Mouse (Mus musculus): Measurements from ENCODE around the gene Cisd3. TPM values are rescaled to one million over a fixed set of nuclear protein-coding genes. Genes with fewer than 3 reads are reported as not detected.
A peak's percentile ranks its signal among the peaks of the same experiment; 100 is the strongest.

Gene Cisd3
- polyA plus RNA-seq, 1 experiment from 2014 or later = 11.6 TPM

DNA sequence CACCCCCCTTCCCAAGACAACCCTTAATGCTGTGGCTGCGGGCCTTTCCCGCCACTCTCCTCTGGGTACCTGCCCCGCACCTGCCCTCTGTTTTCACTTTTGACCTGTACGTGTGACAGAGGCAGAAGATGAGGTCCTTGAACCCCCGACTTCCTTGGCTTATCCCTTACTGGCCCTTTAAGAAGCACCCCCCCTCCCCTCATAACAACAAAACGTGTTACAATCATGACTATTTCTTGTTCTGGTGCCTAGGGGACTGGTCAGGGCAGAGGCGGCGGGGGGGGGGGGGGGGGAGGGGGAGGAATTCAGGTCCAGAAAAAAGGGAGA lies 21.3 kb upstream of the Cisd3 start:
- no peak for ATAC-seq (ENCODE audit: insufficient number of reproducible peaks, insufficient read depth, low FRiP score, low TSS enrichment)
- H3K27ac ChIP-seq = peak overlapping the region; percentile 92
- peaks cover 46% of the 10 kb centered on the region for H3K4me1 ChIP-seq

DNA sequence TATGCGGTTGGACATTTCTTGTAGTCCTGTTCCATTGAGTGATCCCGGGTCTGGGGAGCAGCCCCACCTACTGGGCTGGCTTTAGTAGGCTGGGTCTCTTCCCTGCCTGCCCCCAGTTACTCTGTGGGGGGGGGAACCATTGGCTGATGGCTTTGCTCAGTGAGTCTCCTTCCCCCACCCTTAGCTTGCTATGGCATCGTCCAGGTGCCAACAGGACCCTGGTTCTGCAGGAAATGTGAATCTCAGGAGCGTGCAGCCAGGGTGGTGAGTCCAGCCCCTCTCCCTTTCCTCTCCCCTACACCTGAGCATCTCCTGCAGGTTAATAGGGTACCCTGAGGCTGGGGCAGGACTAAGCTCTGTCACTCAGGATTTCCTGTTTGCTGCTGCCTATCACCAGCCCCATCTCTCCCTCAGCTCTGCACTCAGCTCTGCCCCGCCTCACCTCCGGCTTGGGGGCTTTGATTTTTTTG lies 20.8 kb upstream of the Cisd3 start:
- ATAC-seq (ENCODE audit: insufficient number of reproducible peaks, insufficient read depth, low FRiP score, low TSS enrichment) = no peak
- no peaks in the 10 kb centered on the region for H3K9me3 ChIP-seq
- H3K4me1 ChIP-seq = peaks cover 46% of the 10 kb centered on the region
- H3K27me3 ChIP-seq = peaks cover 7% of the 10 kb centered on the region
- peak overlapping the region; percentile 92; the same call in 1 of the 2 replicates for H3K27ac ChIP-seq
- WGBS = 29% methylated on average over 6 of the region's 6 CpGs
- peak overlapping the region; percentile 94 for H3K4me3 ChIP-seq
- peak overlapping the region; percentile 65 for H3K4me2 ChIP-seq (replicated peaks)
- H3K9ac ChIP-seq = peak overlapping the region; percentile 91; the same call in 1 of the 2 replicates
- peaks cover 42% of the 10 kb centered on the region for H3K36me3 ChIP-seq

More for the DNA sequence above, 21.3 kb upstream of the Cisd3 start:
- peaks cover 7% of the 10 kb centered on the region for H3K27me3 ChIP-seq
- peak overlapping the region; percentile 65 for H3K4me2 ChIP-seq (replicated peaks)
- peak overlapping the region; percentile 91 for H3K9ac ChIP-seq
- H3K4me3 ChIP-seq = peak overlapping the region; percentile 94
- H3K36me3 ChIP-seq = peaks cover 37% of the 10 kb centered on the region
- 1% methylated on average over 6 of the region's 8 CpGs for WGBS
- no peaks in the 10 kb centered on the region for H3K9me3 ChIP-seq

- H3K4me3 ChIP-seq = peak overlapping the region; percentile 94; the same call in 1 of the 2 replicates
- H3K27ac ChIP-seq = no peak overlapping the region
- H3K36me3 ChIP-seq = peaks cover 48% of the 10 kb centered on the region
- H3K4me1 ChIP-seq = peaks cover 51% of the 10 kb centered on the region
- peaks cover 7% of the 10 kb centered on the region for H3K27me3 ChIP-seq
- 91% methylated on average over 13 of the region's 13 CpGs for WGBS
- no peak for ATAC-seq (ENCODE audit: insufficient number of reproducible peaks, insufficient read depth, low FRiP score, low TSS enrichment)
- no peaks in the 10 kb centered on the region for H3K9me3 ChIP-seq
- H3K4me2 ChIP-seq (replicated peaks) = peak overlapping the region; percentile 65; the same call in 1 of the 2 replicates
- no peak overlapping the region for H3K9ac ChIP-seq
Observed at GRCm38 (mm10) chr11:97665431-97665830, 20.2 kb upstream of the Cisd3 start.

GRCm38 (mm10) chr11:97666221-97666620 lies 19.4 kb upstream of the Cisd3 start:
- Histone ChIP-seq H3K36me3 (peaks cover 56% of the 10 kb centered on the region), H3K9ac (no peak overlapping the region), H3K4me3 (no peak overlapping the region), H3K4me1 (peaks cover 50% of the 10 kb centered on the region), H3K4me2 (replicated peaks) (no peak overlapping the region), H3K27ac (no peak overlapping the region), H3K27me3 (peaks cover 7% of the 10 kb centered on the region), H3K9me3 (no peaks in the 10 kb centered on the region)
- no peak for ATAC-seq (ENCODE audit: insufficient number of reproducible peaks, insufficient read depth, low FRiP score, low TSS enrichment)
- WGBS = 92% methylated on average over 7 of the region's 7 CpGs

DNA sequence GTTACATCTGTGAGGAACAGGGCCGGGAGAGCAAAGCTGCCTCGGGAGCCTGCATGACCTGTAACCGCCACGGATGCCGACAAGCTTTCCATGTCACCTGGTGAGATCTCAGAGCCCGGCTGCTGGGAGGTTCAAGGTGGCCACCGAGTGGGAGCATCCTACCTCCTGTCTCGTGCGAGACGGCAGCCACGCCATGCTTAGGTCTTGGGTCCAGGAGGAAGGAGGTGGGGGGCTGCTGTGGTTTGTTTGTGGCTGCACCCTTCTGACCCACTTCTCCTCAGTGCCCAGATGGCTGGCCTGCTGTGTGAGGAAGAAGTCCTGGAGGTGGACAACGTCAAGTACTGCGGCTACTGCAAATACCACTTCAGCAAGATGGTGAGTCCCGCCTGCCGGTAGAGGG lies 18.8 kb upstream of the Cisd3 start:
- H3K27ac ChIP-seq = no peak overlapping the region
- no peak for ATAC-seq (ENCODE audit: insufficient number of reproducible peaks, insufficient read depth, low FRiP score, low TSS enrichment)
- no peak overlapping the region for H3K9ac ChIP-seq
- H3K36me3 ChIP-seq = peaks cover 62% of the 10 kb centered on the region
- no peaks in the 10 kb centered on the region for H3K9me3 ChIP-seq
- WGBS = 86% methylated on average over 15 of the region's 15 CpGs
- H3K27me3 ChIP-seq = peaks cover 3% of the 10 kb centered on the region
- no peak overlapping the region for H3K4me2 ChIP-seq (replicated peaks)
- peaks cover 46% of the 10 kb centered on the region for H3K4me1 ChIP-seq
- H3K4me3 ChIP-seq = no peak overlapping the region

DNA sequence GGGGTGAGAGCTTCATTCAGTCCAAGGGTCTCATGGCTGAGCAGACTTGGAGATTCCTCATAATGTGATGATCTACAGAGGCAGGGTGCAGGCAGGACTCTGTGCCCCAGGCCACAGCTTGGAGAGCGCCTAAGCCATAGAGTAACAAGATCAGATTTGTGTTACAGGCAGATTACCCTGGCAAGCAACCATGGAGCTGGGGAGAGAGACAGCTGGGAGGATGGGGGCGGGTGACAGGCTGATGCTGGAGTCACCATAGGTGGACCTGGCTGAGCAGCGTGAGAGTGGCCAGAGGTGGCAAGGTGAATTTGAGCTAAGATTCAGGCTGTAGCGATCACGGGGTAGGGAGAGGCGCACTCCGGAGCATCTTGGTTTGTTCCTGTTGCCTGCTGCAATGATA lies 17.5 kb upstream of the Cisd3 start:
- 86% methylated on average over 7 of the region's 7 CpGs for WGBS
- ATAC-seq (ENCODE audit: insufficient number of reproducible peaks, insufficient read depth, low FRiP score, low TSS enrichment) = no peak

DNA sequence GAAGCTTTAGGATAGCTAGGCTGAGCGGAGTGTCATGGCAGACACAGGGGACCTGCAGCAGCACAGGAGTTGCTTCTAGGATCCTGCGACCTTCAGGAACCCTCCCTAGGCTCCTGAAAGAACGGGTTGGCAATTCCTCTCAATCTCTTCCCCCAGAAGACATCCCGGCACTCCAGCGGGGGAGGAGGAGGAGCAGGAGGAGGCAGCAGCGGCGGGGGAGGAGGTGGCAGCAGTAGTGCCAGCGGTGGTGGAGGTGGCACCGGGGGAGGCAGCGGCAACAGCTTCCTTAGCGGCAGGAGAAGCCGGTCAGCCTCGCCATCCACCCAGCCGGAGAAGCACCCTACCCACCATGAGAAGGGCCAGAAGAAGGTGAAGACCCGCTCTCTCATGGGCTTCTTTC lies 16.4 kb upstream of the Cisd3 start:
- Histone ChIP-seq H3K4me3 (no peak overlapping the region), H3K4me2 (replicated peaks) (no peak overlapping the region), H3K9ac (peak overlapping the region; percentile 17; the same call in 1 of the 2 replicates), H3K27me3 (no peaks in the 10 kb centered on the region), H3K36me3 (peaks cover 86% of the 10 kb centered on the region), H3K27ac (no peak overlapping the region), H3K9me3 (no peaks in the 10 kb centered on the region), H3K4me1 (peaks cover 39% of the 10 kb centered on the region)
- WGBS = 50% methylated on average over 15 of the region's 15 CpGs
- no peak for ATAC-seq (ENCODE audit: insufficient number of reproducible peaks, insufficient read depth, low FRiP score, low TSS enrichment)

More for the DNA sequence above, 17.5 kb upstream of the Cisd3 start:
- H3K9ac ChIP-seq = no peak overlapping the region
- H3K27ac ChIP-seq = no peak overlapping the region
- H3K4me3 ChIP-seq = no peak overlapping the region
- peaks cover 40% of the 10 kb centered on the region for H3K4me1 ChIP-seq
- H3K27me3 ChIP-seq = no peaks in the 10 kb centered on the region
- H3K4me2 ChIP-seq (replicated peaks) = no peak overlapping the region
- no peaks in the 10 kb centered on the region for H3K9me3 ChIP-seq
- peaks cover 75% of the 10 kb centered on the region for H3K36me3 ChIP-seq

GRCm38 (mm10) chr11:97669829-97670228 lies 15.8 kb upstream of the Cisd3 start:
- Histone ChIP-seq H3K9ac (no peak overlapping the region), H3K4me3 (no peak overlapping the region), H3K27me3 (no peaks in the 10 kb centered on the region), H3K4me1 (peaks cover 33% of the 10 kb centered on the region), H3K4me2 (replicated peaks) (no peak overlapping the region), H3K27ac (0 out of 2 replicates have a peak overlapping the region, but pooled peaks have one; percentile 30), H3K36me3 (peaks cover 92% of the 10 kb centered on the region), H3K9me3 (no peaks in the 10 kb centered on the region)
- ATAC-seq (ENCODE audit: insufficient number of reproducible peaks, insufficient read depth, low FRiP score, low TSS enrichment) = no peak
- 23% methylated on average over 6 of the region's 6 CpGs for WGBS

- Histone ChIP-seq H3K9ac (no peak overlapping the region), H3K27me3 (no peaks in the 10 kb centered on the region), H3K4me1 (peaks cover 27% of the 10 kb centered on the region), H3K36me3 (peaks cover 94% of the 10 kb centered on the region), H3K4me3 (no peak overlapping the region), H3K4me2 (replicated peaks) (no peak overlapping the region), H3K27ac (peak overlapping the region; percentile 30), H3K9me3 (no peaks in the 10 kb centered on the region)
- 60% methylated on average over 13 of the region's 13 CpGs for WGBS
- ATAC-seq (ENCODE audit: insufficient number of reproducible peaks, insufficient read depth, low FRiP score, low TSS enrichment) = 0 out of 2 replicates have a peak, but pooled peaks have one; percentile 12
Observed at GRCm38 (mm10) chr11:97670234-97671176, 15.1 kb upstream of the Cisd3 start.

GRCm38 (mm10) chr11:97671177-97671527 lies 14.5 kb upstream of the Cisd3 start:
- Histone ChIP-seq H3K9me3 (no peaks in the 10 kb centered on the region), H3K4me3 (no peak overlapping the region), H3K36me3 (peaks cover 94% of the 10 kb centered on the region), H3K4me1 (peaks cover 25% of the 10 kb centered on the region), H3K27ac (peak overlapping the region; percentile 38), H3K27me3 (no peaks in the 10 kb centered on the region), H3K4me2 (replicated peaks) (no peak overlapping the region), H3K9ac (no peak overlapping the region)
- ATAC-seq (ENCODE audit: insufficient number of reproducible peaks, insufficient read depth, low FRiP score, low TSS enrichment) = no peak
- WGBS = 32% methylated on average over 2 of the region's 2 CpGs

DNA sequence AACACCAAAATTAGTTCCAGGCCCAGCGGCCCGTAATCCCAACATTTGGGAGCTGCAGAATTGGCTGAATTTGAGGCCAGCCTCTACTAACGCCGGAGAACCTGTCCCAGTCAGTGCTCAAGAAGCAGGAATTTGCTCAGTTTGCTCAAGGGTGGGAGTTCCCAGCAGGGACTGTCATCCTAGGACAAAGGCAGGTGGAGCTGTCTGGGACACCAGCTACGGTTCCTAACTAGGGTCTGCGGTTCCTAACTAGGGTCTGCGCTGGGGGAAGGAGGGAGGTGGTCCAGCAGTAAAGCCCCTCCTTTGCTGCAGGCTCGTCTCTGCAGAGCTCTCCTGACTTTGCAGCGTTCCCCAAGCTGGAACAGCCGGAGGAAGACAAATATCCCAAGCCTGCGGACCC lies 12.5 kb upstream of the Cisd3 start:
- Histone ChIP-seq H3K27me3 (no peaks in the 10 kb centered on the region), H3K36me3 (peaks cover 98% of the 10 kb centered on the region), H3K9me3 (no peaks in the 10 kb centered on the region), H3K9ac (no peak overlapping the region), H3K27ac (no peak overlapping the region), H3K4me2 (replicated peaks) (no peak overlapping the region), H3K4me1 (peaks cover 30% of the 10 kb centered on the region), H3K4me3 (no peak overlapping the region)
- ATAC-seq (ENCODE audit: insufficient number of reproducible peaks, insufficient read depth, low FRiP score, low TSS enrichment) = no peak
- 81% methylated on average over 11 of the region's 11 CpGs for WGBS

Data from embryonic facial prominence, embryonic 12.5 days (tissue).